Mouse (Mus musculus) lung, postnatal 10 days (tissue): ENCODE data around the gene Elmo1.

ENCODE experiments used
- DNase-seq: peaks from one replicate; pipeline ENCODE4 v3.0.0; 2021

The Elmo1 gene

GRCm38 (mm10) chr13:20489698-20490417 lies 399.5 kb downstream of the Elmo1 start:
- DNase-seq: peak; percentile 41

GRCm38 (mm10) chr13:20490860-20491594 lies 400.6 kb downstream of the Elmo1 start:
- no peak for DNase-seq

GRCm38 (mm10) chr13:20491666-20492065 lies 401.3 kb downstream of the Elmo1 start:
- no peak for DNase-seq

- no peak for DNase-seq
Measured at GRCm38 (mm10) chr13:20494047-20494739, 403.8 kb downstream of the Elmo1 start.

- DNase-seq: no peak
Measured at GRCm38 (mm10) chr13:20501923-20502322, 411.5 kb downstream of the Elmo1 start.

- DNase-seq: no peak
Measured at GRCm38 (mm10) chr13:20503371-20503770, 413.0 kb downstream of the Elmo1 start.

- no peak for DNase-seq
Measured at GRCm38 (mm10) chr13:20507381-20508129, 417.2 kb downstream of the Elmo1 start.

GRCm38 (mm10) chr13:20511026-20511425 lies 420.6 kb downstream of the Elmo1 start:
- no peak for DNase-seq

GRCm38 (mm10) chr13:20512317-20513240 lies 422.2 kb downstream of the Elmo1 start:
- DNase-seq: no peak

- DNase-seq: no peak
Measured at GRCm38 (mm10) chr13:20514721-20515120, 424.3 kb downstream of the Elmo1 start.

GRCm38 (mm10) chr13:20516096-20516495 lies 425.7 kb downstream of the Elmo1 start:
- DNase-seq: no peak

GRCm38 (mm10) chr13:20517702-20518101 lies 427.3 kb downstream of the Elmo1 start:
- DNase-seq: no peak

GRCm38 (mm10) chr13:20521492-20521891 lies 431.1 kb downstream of the Elmo1 start:
- no peak for DNase-seq

GRCm38 (mm10) chr13:20523671-20524070 lies 433.3 kb downstream of the Elmo1 start:
- no peak for DNase-seq

- DNase-seq: no peak
Measured at GRCm38 (mm10) chr13:20525844-20526243, 435.4 kb downstream of the Elmo1 start.

GRCm38 (mm10) chr13:20537053-20537452 lies 446.7 kb downstream of the Elmo1 start:
- no peak for DNase-seq

- no peak for DNase-seq
Measured at GRCm38 (mm10) chr13:20537487-20537886, 447.1 kb downstream of the Elmo1 start.

- DNase-seq: no peak
Measured at GRCm38 (mm10) chr13:20538216-20539070, 448.0 kb downstream of the Elmo1 start.

- DNase-seq: no peak
Measured at GRCm38 (mm10) chr13:20539631-20540030, 449.2 kb downstream of the Elmo1 start.

- peak; percentile 18 for DNase-seq
Measured at GRCm38 (mm10) chr13:20546568-20547204, 456.3 kb downstream of the Elmo1 start.
